Mouse (Mus musculus) urinary bladder, adult 18-20 months (tissue): ENCODE data around the gene Slc4a10.

Source experiments
- DNase-seq, 2 experiments: peaks; one replicate each; pipeline ENCODE4 v3.0.0; 2022; ENCODE audit warnings: low spot score in 2 of 2, mixed read lengths in 2 of 2

Gene Slc4a10

GRCm38 (mm10) chr2:62278779-62279178 is 232.5 kb downstream of the Slc4a10 start:
- DNase-seq = no peak

GRCm38 (mm10) chr2:62279777-62280176 is 233.5 kb downstream of the Slc4a10 start:
- DNase-seq = no peak

DNA sequence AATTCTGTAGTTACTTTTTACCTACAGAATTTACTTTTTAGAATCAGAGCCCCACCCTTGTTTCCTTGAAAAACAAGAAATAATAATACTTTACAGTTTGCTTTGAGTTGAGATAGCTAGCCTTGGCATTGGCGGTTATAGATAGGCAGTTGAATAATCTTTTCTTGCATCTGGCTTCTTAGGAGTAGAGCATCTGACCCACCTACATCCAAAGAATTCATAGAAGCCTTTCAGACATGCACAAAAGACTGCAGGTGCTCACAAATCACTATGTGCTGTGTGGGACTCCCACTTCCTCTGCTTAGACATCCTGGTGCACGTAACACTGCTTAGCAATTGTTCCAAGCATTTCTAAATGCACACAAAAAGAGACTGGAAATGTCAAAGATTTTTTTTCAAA is 238.8 kb downstream of the Slc4a10 start:
- DNase-seq = no peak

DNA sequence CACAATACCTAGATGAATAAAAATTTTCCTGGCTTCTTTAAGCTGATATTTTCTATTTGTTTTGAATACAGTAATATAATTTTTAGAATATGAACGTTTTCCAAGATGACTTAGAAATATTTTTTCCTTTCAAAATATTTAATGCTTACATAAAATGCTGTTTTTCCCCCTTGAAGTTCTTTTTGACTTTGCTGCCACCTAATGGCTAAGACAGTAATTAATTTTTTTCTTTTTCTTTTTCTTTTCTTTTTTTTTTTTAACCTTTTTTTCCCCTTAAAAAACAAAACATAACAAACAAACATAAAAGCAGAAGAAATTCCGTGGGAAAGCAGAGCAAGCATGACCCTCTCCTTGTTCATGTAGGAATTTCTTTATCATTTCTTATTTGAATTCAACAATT is 239.6 kb downstream of the Slc4a10 start:
- no peak for DNase-seq

GRCm38 (mm10) chr2:62287532-62287931 is 241.3 kb downstream of the Slc4a10 start:
- no peak for DNase-seq

DNA sequence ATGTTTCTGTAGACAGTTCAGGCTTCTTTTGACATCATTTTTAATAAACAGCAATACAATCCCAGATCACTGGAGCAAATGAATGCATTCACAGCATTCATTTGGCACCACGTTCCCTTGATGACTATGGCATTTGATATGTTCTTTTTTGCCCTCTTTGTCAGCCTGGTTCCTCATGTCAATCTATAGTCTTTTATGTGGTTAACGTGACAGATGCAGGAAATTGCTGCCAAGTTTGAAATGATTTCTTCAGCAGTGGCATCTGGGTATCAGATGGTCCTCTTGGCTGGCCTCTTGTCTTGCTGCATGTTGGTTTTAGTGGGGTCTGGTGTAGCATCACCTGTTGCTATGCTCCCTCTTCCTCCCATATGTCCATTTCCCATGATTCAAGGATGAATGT is 247.6 kb downstream of the Slc4a10 start:
- DNase-seq = no peak

DNA sequence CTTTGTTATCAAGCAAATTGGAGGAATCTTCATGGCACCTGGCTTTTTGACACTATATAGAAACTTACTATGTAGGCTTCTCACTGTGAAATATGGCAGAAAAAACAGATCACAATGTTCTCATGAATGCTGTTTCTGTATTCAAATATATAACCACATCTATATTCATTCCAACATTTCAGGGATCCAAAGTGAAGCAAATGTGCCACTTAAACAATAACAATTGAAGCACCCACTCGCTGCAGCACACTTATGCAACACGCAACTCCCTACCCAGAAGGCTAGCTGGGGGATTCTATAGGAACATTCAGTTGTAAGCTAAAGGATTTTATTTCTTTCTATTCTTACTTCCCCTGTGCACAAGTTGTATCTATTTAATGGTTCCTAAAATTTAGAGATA is 255.5 kb downstream of the Slc4a10 start:
- no peak for DNase-seq

DNA sequence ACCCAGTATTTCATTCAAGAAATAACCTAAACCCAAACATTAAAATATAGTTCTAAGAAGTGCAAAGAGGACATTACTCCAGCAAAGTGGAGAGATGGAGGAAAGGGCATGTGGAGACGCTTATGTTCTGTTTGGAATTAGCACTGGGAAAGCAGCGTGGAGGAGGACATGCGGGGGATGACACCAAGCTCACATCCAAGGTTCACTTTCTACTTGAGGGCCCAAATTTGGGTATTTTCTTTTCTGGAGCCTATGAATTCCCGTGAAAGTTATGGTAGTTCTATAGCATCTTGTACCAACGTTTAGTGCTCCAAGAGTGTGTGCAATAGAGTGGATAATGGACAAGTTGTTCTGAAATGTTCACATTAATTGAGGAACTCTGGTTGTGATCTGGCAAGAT is 260.7 kb downstream of the Slc4a10 start:
- no peak for DNase-seq

DNA sequence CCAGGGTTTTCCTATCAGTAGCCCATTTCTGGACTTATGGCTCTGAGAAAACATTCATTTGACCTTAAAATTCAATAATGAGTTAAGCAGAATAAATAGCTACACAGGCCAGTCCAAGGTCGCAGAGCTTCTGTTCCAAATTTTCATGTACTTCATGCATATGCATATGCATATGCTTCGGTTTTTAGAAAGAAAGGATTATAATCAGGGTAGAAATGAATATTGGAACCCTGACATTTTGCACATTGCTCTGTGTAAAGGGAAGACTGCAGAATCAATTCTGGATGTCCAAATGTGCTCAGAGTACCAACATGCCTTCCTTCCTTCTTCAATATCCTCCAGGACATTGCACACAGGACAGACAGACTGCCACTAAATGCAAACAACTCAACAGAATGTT is 261.2 kb downstream of the Slc4a10 start:
- DNase-seq = no peak

DNA sequence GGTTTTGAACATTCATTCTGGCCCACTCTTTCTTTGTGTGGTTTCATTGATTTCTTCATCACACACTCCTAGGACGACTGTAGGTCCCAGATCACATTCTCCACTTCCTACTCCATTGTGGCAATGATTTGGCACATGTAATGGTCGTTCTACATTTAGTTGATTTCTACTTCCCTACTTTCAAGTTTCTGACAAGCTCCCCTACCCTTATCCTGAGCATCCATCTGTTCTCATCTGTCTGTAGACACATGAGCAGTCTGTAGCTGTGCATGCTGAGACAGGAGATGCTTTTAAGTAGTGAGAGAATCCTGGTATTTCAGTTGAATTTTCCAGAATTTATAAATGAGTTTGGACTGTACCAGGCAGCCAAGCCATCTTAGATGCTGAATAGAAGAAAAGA is 270.7 kb downstream of the Slc4a10 start:
- no peak for DNase-seq

GRCm38 (mm10) chr2:62319489-62319888 is 273.2 kb downstream of the Slc4a10 start:
- no peak for DNase-seq

GRCm38 (mm10) chr2:62323078-62323637 is 276.9 kb downstream of the Slc4a10 start:
- DNase-seq = no peak

DNA sequence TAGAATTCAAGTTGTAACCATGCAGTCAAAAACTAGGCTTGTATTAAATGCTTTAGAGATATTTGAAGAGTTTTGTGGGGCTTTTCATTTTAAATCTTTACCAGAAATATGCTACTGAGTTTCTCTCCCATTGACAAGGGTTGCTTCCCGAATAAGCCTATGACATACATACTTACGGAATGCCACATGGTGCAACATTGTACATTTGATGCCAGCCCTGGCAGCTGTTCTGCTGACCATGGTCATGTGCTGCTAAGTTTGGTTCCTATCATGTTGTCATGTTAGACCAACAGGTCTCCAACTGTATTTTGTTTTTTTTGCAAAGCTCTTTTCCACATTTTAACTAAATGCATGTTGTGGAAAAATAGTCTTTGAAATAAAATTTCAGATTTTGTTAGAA is 279.1 kb downstream of the Slc4a10 start:
- no peak for DNase-seq

- DNase-seq = no peak
Observed at GRCm38 (mm10) chr2:62331913-62332312, 285.7 kb downstream of the Slc4a10 start.

- DNase-seq = no peak
Observed at GRCm38 (mm10) chr2:62332465-62332864, 286.2 kb downstream of the Slc4a10 start.

GRCm38 (mm10) chr2:62334397-62335243 is 288.4 kb downstream of the Slc4a10 start:
- DNase-seq = no peak

DNA sequence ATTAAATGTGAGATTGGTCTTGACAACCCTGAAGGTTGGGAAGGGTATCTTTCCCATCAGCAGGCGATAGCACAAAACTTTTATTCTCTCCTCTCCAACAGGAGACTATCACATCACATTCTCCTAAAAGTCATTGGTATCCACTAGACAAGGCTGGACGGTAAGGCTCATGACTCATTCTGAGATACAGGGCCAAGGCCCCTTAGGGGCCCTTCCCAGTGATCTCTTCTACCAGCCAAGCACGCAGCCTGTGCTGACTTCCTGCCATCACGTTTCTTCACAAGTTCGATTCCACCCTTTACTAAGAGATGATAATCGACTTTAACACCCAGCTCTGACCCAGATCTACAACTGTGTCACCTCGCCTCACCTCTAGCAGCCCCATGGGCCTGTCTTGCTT is 290.8 kb downstream of the Slc4a10 start:
- DNase-seq = no peak

DNA sequence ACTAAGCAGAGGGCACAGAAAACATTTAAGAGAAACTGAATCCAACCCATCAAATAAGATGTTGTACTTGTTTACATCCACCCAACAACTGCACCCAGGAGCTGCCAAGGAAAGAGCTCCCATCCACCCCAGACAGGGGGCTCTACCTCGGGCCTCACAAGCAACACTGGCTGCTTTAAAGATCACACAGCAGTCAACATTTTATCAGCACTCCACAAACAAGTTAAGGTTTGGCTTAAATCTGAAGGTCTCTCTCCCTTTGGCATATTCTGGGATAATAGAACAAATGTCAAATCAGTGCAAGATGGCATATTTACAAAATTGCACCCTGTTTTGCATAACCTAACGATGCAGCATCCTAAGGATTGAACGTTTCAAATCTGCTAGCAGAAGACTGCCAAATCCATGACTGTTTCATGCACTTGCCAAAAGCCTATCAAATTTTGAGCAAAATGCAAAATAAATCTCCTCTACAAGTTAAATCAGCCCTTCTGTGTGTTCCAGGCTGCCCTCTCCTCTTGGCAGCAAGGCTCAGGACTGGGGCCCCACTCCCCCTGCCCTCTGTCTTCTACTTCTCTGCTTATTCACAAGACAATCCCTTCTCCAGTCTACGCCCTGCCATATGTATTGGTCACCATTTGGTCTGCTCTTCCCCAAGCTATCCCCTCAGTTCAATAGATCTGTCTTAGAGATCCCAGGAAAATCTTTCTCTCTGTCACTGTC is 293.1 kb downstream of the Slc4a10 start:
- DNase-seq = no peak

GRCm38 (mm10) chr2:62341061-62341733 is 294.9 kb downstream of the Slc4a10 start:
- DNase-seq = no peak

DNA sequence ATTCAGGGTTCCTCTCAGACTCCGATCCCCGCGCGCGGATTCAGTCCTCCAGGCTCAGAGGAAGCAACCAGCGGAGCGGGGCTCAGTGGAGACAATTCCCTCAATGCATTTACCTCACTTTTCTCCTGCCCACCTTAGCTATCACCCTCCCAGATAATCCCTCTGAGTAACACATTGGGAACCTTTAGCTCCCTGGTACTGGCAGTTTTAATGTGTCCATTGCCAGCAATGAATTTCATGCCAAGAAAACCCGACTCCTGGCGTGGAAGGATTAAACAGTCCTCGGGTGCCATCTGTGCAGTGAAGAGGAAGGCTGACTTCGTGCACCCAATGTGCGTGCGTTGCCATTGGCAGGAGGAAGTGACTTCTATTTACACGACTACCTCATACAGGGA is 295.5 kb downstream of the Slc4a10 start:
- DNase-seq = no peak

GRCm38 (mm10) chr2:62344367-62344766 is 298.1 kb downstream of the Slc4a10 start:
- no peak for DNase-seq

- DNase-seq = no peak
Observed at GRCm38 (mm10) chr2:62346771-62347170, 300.5 kb downstream of the Slc4a10 start.
